Mouse (Mus musculus) embryo, embryonic 10.5 days (tissue): ENCODE data around the gene Bcl2.
"Not testable (repeated sequence)": the region's sequence is repeated elsewhere in the genome, so short reads cannot be mapped to it uniquely, and the experiment has no call there.

ENCODE experiments used
- DNase-seq: peaks from one replicate; pipeline ENCODE4 v3.0.0-alpha.2; 2015; ENCODE audit warnings: low spot score

Bcl2 gene

DNA sequence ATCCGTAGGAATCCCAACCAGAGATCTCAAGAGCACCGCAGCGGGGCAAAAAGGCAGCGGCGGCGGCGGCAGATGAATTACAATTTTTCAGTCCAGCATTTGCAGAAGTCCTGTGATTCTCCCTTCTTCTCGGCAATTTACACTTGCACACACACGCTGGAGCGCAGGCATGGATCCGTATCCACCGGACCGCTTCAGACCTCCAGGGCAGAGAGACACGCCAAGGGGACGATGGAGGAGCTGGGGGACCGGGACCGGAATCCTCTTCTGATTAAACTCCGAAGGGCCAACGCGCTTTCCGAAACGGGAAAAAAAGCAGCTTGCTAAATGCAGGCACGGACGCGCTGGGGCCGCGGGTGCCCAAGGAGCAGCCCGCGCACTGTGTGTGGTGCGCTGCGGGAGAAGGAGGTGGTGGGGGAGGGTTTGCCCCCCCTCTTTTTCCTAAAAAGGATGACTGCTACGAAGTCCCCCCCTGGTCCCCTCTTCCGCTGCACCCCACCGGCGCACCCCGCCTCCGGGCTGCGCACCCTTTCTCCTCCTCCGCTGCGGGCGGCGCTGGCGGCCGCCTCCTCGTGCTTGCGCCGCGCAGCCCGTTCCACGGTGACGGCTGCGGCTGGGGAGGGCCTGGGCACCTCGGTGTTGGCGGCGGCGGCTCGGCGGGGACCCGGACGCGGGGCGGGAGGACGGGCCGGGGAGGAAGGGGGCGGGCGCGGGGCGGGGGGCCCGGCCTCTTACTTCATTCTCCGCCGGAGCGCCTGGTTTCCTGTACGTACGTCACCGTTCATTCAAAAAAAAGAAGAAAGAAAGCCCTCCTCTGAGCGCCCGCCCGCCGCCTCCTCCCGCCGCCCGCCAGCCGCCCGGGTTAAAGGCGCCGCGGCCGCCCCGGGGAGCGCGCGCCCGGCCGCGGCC lies at the start of gene Bcl2:
TSS of gene Bcl2 (minus strand) at position 654 of the 909 bp plus-strand sequence.
- peak; percentile 85 for DNase-seq

DNA sequence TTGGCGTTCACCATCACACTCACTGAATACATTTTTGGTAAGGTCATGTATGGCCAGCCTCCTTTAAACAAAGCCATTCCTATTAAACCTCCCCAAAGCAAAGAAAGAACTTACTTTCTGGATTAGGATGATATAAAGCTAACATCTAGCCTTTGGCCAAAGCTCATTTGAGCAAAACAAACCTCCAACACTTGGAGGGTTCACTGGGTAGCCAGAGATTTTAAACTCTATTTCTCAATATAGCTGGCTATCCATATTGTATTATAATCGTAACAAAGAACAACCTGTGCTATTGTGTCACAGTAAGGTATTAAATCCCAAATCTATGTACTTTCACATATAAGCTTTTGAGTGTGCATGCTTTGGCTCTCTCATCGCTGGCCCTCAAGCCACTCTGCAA lies 46.7 kb upstream of the Bcl2 start:
- no peak for DNase-seq

DNA sequence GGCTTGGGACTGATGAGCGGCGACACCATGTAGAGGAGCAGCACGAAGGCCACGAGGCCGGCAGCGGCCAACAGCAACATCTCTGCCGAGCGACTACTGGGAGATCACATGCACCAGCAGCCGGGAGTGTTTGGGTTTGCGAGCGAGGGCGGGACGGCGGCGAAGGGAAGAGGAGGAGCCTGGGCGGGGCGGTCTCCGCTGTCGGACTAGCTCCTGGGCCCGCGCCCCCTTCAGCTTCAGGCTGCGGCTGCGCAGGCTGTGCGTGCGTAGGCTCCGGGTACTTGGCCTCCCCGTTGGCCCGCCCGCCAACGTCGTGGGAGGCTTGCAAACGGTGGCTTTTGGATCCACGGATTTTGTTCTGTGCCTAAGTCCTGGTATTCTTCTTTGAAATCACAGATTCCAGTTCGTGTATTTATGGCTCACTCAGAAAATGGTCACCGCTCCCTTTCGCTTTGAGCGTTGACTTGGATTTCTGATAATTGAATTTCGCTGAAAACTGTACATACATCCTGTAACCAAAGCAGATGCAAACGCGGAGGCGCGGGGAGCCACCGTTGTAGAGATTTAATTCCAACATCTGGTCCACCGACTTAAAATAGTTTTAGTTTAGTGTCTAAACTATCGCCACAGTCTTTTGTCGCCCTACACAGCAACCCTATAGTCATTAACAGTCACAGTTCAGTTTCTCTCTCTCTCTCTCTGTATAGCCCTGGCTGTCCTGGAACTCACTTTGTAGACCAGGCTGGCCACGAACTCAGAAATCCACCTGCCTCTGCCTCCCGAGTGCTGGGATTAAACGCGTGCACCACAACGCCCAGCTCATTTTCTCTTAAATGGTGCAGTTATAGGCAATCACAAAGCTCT lies 45.7 kb upstream of the Bcl2 start, which contains the start of gene Kdsr:
TSS of gene Kdsr (minus strand) at position 156 of the 864 bp plus-strand sequence.
- DNase-seq = peak; percentile 97

DNA sequence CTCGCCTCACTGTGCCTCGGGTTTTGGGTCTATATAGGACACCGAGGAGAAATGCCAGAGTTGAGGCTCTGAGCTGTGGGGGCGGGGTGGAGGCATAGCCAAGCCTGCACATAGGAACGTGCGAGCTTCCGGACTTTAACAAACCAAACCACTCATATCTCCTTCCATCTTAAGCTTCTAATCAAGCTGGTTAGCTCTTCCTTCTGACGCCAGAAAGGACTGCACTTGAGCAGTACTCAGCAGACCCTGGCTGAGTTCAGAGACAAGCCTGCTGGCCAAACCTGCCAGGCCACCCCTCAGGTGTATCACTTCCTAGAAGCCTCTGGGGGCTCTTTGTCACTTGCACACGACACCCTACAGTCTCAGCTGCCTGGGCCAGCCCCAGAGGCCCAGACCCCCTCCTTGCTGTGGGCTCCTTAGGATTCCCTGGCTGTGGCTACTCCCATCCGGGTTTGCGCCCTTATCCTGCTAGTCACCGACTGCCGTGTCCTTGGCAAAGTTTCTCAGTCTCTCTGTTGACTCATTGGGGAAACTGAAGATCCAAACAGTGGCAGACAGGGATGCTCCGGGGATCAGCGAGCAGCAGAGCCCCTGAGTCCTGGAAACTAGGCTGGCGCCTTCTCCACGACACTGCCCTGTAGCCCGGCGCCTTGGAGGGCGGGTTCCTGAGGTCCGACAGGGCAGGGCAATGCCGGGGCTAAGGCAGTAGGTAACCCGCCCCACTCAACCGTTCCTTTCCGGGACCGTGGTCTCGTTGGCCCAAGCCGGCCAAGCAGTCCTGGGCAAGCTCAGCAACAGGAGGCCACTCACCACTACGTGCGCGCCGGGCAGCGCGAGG lies 44.9 kb upstream of the Bcl2 start:
- peak; percentile 31 for DNase-seq

DNA sequence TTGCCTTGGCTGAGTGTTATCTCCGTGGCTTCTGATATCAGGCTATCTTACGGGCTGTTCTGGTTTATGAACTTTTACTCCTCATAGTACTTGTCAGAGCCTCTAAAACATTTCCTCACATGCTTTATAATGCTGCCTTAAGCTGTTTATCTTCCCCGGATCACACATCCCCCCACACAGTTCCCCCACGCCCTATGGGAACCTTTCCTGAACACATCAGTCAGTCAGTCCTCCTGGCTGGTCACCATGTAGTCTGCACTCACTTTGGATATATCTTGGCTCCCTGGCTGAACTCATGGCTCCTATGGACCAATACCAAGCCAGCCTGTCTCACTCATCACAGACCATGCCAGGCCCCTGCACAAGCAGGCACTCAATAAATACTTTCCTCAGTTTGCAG lies 42.6 kb upstream of the Bcl2 start:
- DNase-seq = no peak

DNA sequence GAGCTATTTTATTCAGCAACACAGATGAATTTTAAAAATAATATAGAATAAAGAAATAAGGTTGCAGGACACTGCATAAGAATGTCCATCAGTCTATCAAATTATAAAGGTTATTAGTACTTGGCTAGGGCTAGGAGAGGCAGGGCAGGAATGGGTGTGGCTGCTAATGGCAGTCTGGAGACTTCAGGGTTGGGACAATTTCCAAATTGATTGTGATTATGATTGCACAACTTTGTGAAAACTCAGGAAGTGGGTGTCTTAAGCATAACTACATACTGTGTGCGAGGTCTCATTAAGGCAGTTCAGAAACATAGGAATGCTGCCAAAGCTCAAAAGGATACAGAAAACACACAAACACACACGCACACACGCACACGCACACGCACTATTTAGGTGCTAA lies 37.9 kb upstream of the Bcl2 start:
- no peak for DNase-seq

DNA sequence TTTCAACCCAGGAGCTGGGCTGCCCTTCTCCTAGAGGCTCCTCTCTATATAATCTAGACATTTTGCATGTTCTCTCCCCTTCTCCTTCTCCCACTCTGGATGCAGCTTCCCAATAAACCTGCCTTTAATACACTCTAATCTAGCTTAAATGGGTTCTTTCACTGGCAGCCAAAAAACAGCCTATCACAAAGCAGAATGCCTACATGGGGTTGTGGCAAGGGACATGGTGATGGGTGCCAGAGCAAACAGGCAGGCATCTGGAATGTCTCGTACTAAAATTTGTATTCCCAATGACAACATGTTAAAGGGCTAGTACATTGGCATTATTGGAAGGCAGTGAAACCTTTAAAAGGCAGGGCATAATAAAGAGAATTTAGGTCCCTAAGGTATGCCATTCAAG lies 36.6 kb upstream of the Bcl2 start:
- no peak for DNase-seq

DNA sequence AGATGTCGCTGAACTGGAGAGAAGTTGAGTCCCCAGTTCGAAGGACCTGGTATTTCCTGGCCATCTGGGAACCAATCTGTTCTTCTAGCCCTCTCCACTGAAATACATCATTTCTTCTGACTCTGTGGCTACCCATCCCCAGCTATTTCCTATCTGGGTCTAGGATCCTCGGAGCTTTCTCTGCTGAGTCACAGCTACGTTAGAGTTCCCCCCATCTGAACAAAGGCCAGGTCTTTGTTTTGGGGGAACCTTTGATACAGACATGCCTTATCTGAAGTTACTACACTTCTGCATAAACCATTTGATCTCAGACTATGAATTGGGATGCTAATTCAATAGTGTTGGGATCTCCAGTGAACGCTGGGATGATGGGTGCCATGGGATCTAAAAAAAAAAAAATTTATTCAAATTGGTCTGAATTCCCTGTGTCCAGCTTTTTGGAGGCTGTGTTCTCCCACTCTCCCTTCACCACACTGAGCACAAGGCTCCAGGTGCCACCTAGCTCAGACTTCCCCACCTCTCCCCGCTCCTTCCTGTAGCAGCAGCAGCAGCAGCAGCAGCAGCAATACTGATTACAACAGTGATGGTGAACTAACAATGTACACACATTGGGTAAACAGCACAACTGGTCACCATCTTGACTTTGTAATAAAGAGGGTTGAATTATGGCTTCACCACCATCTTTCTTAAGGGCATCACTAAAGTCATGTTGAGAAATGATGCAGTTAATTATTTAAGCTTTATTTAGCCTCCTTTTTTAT lies 34.7 kb upstream of the Bcl2 start:
- no peak for DNase-seq

DNA sequence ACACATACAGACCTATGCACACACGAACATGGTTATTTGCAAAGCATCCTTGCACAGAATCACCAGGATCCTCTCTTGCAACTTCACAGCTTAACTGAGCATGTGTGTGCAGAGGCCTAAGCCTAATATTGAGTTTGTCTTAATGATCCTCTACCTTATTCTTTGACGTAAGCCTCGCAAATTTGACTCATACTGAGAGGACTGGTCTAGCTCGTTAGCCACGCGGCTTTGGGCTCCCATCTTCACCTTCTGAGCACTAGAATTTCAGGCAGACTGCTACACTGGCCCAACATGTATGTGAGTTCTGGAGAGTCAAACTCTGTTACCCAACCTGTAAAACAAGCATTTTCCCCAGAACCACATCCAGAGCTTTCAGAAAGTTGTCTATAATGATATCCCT lies 28.9 kb upstream of the Bcl2 start:
- no peak for DNase-seq

DNA sequence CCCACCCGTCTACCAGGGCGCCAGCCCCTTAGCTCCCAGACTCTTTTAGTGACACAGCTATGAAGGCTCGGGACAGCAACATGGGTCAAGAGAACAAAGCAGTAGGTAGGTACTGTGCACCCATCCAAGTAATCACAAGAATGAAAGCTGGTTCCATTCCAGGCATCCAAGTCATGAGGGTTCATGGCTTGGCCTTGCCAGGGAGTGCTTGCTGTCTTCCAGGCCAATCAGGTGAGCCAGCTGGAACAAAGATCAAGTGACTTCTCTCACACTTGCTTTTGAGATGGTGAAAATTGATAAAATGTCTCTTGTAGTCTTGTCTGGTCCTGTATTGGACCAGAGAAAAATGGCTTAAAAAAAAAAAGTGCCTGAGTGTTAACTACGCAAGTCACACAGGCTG lies 26.7 kb upstream of the Bcl2 start:
- DNase-seq = no peak

DNA sequence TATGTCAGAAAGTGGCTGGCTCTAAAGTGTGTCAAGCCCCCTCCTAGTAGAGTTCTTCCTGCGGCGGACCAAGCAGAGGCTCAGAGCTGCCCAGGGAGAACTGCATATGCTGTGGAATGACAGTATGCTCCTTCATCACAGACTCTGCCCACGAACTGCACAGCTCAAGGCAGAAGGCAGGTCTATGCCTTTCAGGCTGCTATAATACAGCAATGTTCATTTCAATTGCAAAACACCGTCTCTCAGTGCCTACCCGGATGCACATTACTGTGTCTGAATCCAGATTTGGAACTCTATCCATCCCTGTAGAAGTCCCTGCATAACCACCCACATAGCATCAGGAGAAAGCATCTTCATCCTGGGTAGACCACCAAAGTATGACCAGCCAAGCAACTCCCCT lies 25.7 kb upstream of the Bcl2 start:
- DNase-seq = no peak

DNA sequence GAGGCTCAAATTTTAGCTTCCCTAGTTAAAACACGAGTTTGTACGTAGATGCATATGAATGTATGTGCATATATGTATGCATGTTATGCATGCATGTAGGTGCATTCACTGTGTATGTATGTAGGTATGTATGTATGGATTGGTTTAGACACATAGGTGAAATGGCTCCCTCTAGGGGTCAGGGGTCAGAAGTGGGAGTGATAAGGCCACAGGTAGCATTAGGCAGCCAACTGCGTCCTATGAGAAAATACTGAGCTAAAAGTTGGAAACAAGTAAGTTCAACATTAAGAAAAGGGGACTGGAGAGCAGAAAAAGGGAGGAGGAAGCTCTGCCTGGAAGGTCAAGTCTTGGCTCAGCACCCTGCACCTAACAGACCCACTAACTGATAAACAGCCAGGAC lies 24.0 kb upstream of the Bcl2 start:
- peak; percentile 36 for DNase-seq

DNA sequence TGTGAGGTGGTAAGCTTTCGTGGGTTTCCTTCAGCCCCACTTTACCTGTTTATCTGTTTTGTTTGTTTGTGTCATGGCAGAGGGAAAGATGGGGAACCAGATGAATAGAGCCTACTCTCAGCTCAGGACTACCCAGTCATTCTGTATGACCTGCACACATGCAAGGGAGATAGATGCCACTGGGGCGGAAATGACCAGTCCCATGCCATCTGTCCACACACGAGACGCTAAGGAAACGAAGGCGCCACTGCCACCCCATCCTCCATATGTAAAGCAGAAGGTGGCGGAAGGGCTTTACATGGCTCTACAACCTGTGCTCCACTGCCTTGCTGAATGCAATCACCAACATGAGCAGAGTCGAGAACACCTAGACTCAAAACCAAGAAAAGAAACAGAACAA lies 22.1 kb upstream of the Bcl2 start:
- DNase-seq = no peak

DNA sequence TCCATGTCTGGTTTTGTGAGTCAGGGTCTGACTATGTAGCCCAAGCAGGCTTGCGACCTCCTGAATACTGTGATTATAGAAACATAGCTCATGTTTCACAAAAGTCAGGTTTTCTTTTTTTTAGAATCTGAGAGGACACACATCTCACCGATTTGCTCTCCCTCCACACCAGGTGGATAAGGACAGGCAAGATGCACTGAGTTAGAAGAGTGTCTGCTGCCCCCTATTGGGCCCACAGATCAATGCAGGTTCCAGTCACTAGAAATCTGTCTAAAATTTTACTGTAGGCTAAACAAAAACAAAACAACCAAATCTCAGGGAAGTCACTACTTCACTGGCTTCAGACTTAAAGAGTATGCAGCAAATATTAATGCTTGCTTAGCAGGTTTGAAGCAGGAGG lies 21.5 kb upstream of the Bcl2 start:
- DNase-seq = peak; percentile 70

DNA sequence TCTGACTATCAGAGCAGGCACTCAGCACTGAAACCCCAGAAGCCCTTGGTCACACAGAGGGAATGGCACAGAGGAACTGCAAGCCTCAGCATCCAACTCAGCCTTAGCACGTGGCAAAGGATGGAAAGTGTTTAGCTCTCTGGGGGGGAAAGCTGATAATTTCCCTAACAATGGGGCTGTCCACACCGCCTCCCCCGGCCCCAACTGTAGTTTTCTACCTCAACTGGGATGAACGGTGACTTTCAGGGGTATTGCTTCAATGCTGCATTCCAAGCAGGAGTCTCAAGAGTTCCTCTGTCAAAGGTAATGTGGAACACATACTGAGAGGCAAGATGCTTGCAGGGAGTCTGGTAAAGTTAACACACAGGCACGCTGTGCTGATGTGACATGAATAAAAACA lies 8.0 kb upstream of the Bcl2 start:
- DNase-seq = no peak

DNA sequence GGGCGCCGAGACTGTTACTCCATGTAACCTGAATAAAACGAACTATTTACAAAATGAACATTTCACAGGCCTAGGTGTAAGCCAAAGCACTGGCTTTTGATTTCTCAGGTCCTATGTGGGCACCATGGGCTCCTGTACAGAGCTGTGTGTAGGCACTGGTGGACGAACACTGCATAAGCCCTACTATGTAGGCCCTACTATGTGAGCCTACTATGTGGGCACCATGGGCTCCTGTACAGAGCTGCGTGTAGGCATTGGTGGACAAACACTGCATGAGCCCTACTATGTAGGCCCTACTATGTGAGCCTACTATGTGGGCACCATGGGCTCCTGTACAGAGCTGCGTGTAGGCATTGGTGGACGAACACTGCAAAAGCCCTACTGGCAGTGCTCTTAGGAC lies 3.7 kb upstream of the Bcl2 start:
- DNase-seq = not testable (repeated sequence)

DNA sequence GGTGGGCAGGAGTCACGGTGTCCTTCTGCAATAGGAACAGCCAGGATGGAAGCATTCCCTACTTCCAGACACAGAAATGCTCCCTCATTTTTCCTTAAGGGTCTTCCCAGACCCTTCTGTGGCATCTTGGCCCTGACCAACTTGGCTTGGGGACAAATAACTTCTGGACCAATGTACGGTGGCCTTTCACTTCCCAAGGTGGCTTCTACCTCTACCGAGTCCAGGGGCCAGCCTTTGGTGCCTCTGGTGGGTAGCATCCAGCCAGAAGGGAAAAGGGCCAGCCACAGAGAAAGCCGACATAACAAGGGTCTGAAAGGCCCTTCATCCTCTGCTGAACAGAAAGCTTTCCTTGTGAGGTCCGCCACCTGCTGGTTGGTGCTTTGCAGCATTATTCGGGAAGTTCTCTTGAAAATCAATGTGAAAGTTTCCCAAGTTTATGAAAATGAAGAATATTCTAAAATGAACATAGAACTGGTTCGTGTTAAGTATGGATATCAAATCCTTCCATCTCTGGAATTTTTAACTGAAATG lies 3.1 kb upstream of the Bcl2 start:
- DNase-seq = peak; percentile 88

DNA sequence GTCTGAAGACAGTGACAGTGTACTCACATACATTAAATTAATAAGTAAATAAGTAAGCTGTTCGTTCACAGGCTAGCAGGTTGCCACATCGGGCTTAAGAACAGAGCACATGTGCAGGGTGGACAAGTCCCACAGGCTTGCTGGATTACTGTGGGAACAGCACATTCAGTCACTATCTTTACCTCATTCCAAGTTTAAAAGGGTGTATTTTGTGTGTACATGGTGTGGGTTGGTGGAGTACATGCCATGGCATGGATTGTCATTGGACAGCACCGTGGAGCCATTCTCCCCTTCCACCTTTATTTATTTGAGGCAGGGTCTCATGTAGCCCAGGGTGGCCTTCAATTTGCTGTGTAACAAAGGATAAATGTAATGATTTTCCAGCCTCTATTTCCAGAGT lies 2.1 kb upstream of the Bcl2 start:
- DNase-seq = no peak

DNA sequence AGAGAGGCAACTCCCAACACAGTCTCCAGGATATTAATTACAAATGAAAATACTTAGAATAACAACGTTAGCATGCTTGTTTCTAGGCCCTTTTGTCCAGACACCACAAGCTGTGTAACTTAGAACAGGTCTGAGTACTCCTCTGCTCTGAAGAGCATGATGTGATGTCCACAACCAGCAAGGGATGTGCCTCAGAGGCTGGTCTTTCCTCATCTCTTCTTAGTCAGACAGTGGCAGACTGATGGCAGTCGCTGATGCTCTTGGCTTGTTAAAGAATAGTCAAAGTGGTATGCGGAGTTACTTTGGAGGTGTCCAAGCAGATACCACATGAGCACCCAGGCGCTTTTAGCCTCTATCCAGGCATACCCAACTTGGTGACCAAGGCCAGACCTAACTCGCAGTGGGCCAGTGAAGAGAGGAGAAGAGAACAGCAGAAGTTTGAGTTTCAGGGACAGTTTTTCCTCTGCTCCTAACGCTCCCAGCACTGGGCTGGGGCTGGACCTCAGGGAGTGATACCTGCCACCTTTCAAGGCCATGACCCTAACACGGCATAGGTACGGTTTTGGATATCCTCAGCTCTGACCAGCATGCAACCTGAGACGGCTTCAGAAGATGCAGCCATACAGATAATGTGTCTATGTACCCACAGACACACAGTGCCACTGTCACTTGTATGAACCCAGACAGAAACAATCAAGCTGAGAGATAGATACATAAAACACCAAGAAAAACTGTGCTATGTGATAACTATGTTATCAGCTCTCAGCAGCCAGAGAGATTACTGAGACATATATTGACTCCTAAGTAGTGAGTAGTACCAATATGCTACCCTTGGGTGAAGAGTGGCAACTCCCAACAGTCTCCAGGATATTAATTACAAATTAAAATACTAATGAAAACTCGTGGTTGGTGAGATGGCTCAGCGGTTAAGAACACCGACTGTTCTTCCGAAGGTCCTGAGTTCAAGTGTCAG lies 1.3 kb upstream of the Bcl2 start:
- no peak for DNase-seq

DNA sequence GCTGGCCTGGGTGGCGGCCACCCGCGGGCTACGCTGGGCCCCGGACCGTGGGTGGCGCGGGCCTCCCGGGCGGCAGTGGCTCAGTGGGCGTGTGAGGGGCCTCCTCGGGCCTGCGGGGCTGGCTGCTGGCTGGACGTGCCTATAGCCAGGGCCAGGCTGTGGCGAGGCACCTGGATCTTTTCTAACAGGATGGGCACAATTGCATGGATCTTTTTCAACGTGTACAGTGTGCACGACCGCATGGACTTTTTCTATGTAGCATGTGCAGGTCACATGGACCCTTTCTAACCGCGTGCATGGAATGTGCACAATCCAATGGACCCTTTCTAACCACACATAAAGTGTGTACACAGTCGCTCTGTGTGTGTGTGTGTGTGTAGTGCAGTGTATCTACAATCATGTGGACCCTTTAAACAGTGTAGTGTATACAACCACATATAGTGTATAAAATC lies 482 bp upstream of the Bcl2 start:
- peak; percentile 63 for DNase-seq
